Mouse (Mus musculus) activated CD4-positive, CD25-positive, alpha-beta regulatory T cell, adult 4 months (primary cell): ENCODE measurements around the gene Ablim2. TPM values are rescaled to one million over a fixed set of nuclear protein-coding genes. Genes with fewer than 3 reads are reported as not detected.

Experiments
- ATAC-seq: one replicate; pipeline ENCODE4 v1.8.0; 2017
- polyA plus RNA-seq, 2 experiments: library from polyadenylated mRNA; unstranded; fragments of 100-300 nt; shearing (Covaris generic); gene quantifications; one replicate each; pipeline ENCODE4 v1.2.1; 2017

Gene Ablim2
- polyA plus RNA-seq, 2 experiments from 2014 or later, result 1.5 to 1.9 TPM

DNA sequence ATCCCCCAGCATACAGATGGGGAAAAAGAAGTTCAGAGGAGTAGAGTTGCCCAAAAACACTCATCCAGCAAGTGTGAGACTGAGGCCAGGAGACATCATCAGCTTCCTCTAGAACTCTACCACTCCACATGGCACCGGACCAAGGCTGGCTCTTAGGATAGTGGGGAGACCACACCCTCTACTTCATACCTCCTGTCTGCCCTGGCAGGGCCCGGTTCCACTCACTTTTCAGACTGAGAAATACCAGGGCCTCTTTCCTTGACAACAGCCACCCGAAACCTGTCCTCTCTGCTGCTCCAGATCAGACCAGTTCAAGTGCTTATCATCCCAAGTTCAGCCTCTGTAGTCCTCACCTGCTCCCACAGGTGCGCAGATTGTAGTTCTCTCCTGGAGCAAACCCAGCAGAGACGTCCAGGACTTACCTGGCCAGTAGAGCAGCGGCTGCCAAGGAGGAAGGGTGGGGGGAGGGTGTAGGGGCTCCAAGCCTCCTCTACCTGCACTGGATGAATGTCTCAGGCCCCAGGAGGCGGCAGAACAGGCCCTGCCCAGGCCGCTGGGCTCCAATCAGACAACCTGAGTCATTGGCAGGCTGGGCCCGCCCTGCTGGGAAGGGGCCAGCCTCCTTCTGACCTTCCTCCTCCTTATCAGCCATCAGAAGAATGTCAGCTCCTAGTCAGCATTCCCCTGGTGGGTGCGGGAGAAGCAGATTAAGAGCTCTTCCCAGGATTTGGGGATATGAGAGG lies 18.0 kb upstream of the Ablim2 start, which contains the start of gene Sh3tc1:
Gene Sh3tc1 (minus strand): TSS at position 452 of the 743 bp plus-strand sequence.
- no peak for ATAC-seq

DNA sequence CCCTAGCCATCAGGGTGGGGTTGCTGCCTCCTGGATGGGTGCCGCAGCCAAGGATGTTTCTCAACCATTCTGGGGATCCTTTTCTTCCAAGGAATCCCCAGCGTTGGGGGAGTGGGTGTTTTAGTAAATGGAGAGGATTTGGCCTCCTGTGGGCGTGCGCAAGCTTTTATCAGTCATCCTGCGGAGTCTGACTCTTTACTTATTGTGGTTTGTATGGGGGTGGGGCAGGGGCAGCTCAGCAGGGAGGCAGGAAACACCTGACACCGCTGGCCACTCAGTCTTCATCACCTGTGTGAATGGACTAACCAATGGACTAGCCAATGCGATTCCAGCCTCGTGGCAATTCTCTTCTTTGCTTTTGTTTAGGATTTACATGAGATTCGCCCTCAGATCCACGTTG lies 17.0 kb upstream of the Ablim2 start:
- no peak for ATAC-seq

DNA sequence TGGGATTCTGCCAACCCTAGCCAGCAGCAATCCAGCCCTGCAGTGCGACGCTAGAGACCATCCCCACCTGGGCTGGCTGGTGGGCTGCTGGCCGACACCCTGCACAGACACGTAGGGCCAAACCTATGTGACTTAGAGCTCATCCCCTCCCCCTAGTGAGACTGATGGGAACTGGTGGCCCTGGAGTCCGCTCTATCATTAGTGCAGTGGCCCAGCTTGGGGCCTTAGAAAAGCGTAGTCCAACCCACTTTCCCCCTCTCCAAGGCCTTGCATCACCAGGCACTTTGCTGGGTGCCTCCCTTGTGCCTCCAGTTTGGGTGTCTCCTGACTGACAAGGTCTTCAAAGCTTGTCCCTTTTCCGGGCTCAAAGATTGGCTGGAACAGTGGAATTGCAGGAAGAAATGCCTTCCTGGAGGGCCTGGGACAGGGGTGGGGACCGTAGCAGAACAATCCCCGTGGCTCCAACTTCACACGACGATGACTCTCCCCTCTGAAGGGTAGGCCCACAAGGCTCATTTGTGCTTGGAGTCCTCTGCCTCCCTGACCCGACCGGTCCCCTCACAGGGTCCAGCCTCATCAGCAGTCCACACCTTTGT lies 16.4 kb upstream of the Ablim2 start:
- ATAC-seq, result no peak

DNA sequence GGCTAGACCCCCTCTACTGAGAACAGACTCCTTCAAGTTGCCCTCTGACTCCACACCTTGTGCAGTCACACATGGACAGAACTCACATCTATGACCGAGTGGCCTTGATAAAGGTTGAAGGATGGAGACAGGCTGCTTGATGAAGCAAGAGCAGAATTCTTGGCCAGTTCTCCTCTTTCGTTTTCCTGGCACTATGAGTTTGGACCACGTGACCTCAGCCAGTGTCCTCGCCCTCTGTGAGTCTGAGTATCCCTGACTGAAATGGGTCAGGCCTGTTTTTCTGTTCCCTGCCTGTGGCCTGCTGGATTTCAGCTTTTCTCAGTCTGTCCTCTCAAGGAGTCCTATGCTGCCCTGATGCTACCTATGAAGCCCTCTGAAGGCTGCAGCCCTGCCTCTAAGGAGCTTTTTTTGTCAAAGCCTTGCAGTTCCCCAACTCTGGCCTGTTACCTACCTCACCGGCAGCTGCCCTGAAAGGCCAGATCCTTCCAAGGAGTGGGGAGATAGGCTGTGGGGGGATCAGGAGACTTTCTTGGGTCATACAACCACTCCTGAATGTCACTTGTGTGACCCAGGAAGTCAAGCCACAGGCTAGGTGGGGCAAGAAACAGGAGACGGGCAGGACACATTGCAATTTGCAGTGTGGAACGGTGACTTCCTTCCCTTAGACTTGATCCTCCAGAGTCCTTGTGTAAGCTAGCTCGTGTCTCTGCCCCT lies 14.3 kb upstream of the Ablim2 start:
- no peak for ATAC-seq

DNA sequence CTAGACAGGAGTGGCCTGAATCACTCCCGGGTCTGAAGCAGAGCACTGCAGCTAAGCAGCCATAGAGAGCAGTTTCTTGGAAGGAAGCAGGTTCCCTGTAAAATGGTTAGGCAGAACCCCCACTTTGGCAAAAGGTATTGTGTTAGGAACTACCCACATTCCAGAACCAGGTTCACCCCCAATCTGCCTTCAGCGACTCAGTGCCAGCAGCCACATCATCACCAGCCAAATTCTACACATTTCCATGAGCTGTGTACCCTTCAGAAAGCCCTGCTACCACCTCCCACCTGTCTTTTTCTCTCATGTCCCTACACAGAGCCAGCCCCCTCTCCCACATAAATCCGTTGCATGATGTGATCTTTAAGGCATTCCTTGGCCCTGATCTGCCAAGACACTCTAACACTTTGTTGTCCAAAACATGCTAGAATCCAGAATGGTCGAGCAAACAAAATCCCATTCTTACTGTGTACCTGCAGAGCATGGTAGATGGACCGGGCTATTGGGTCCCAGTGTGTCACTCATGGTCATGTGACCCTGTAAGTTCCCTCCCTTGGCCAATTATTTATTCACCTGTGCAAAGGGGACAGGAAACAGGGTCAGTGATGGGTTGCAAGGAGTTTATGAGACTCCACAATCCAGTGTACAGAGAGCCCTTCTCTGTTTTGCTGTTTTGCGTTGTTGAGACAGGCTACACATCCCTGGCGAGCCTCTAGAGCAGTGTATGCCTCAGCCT lies 13.5 kb upstream of the Ablim2 start:
- no peak for ATAC-seq

DNA sequence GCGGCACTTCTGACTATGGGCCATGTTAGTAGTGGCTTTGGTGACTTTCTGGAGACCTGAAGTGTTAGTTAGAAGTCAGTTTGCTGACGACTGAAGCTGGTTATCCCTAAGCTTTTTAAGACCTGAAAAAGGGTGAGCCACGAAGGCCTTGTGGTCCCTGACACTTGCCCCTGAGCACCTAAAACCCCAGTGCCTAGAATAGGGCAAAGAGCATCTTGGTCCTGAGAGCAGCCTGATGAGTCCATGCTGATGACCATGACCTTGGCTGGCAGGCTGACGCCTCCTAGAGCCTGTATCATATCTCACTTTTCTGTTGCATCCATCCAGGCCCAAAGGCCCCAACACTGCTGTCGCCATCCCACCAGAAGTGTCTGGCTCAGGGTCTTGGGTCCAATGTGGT lies 12.3 kb upstream of the Ablim2 start:
- ATAC-seq, result no peak

DNA sequence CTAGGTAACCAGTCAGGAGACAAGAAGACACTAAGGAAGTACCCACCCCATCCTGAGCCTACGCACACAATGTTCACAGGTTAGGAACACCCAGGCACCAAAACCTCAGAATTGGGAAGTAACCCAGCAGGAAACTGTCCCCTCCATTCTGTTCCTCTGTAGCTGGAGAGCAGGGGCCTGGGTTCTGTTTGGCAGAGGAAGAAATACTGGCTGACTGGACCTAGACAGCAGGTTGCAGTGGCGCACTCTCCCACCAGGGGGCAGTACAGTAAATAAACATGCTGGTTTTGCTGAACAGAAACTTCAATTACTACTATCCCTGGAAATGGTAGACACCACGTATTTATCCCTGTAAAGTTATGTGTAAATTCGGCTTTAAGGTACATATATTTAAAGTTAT lies 10.8 kb upstream of the Ablim2 start:
- no peak for ATAC-seq

DNA sequence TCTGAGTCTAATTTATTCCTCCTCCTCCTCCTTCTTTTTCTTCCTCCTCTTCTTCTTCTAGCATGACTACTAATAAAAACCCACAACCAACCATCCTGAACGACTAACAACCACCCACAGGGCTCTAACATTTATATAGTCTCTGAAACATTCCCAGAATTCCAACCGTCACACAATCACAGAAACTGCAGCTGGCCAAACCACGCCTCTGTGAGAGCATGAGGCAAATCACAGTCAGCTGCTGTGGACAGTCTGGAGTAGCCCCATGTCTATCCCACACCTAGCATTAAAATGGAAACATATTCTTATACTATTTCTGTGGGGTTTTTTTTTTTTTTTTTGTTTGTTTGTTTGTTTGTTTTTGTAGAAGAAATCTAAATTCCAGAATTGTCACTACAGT lies 8.3 kb upstream of the Ablim2 start:
- ATAC-seq, result no peak

DNA sequence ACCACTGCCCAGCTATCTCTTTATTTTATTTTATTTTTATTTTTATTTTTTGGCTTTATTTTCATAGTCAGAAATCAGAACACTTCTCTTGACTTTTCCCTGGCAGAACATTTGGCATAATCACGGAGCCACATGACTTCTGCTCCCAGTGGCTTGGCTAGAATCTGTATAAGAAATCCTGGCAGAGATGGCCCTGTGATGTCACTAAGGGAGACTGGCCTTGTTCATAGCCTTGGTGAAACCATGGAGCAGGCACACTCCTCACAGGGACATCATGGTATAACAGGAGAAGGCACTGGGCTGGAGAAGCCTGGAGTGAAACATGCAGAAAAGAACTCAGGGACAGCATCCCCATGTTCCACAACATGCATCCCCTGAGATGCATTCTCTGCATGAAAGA lies 7.7 kb upstream of the Ablim2 start:
- no peak for ATAC-seq

DNA sequence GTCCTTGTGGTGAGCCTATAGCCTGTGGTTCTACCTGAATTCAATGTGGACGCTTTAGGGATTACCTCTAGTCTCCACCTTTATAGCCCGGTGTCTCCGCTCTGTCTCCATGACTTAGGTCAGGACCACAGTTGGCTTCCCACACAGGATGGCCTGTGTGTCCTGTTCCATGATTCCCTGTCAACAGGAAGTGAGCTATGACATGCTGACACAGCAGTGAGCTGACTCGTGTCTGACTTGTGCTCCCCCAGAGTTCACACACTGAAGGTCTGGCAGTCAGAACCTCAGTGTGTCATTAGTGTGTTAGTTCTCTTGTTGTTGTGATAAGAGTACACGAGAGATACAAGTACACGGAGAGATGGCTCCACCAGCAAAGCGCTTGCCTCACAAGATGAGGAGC lies 6.7 kb upstream of the Ablim2 start:
- no peak for ATAC-seq

DNA sequence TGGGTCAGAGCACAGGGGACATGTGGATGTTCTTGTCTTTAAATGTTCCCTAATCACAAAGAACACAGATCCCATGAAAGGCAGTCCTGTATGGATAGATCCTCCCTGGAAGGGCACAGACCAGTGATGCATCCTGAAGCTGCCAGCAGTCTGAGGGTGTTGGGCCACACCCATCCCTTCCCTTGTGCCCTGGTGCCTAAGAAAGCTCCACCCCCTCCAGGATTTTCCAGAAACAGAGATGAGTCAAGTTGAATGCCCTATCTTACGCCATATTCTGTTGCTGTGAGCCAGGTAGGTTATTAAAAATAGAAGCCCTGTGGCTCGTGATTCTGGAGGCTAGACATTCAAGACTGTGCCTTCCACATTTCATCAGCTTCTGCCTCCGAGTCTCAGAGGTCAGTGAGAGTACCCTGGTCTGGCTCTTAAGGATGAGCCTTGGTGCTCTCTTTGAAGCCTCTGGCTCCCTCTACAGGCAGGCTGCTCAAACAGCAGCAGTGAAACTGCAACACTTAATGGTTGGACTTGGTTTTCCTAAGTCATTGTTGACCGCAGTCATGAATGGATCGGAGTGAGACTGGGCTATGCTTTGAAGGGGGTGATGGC lies 2.4 kb upstream of the Ablim2 start:
- no peak for ATAC-seq

DNA sequence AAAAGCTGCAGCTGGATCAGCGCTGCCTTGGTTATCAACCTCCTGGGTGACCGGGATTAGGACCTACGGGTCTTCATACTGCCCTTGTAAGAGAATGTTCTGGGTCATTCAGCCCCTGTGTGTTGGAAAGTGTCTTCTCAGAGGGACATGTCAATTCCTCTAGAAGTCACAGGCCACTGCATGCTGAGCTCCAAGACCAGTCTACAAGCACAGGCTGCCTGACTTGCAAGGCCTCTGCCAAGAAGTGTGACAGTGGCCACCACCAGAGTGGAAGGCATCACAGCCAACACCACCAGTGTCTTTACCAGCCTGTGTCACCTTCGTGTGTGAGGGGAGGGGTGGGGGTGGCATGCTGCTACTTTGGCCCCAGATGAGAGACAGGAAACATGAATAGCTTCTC lies 1.7 kb upstream of the Ablim2 start:
- no peak for ATAC-seq

DNA sequence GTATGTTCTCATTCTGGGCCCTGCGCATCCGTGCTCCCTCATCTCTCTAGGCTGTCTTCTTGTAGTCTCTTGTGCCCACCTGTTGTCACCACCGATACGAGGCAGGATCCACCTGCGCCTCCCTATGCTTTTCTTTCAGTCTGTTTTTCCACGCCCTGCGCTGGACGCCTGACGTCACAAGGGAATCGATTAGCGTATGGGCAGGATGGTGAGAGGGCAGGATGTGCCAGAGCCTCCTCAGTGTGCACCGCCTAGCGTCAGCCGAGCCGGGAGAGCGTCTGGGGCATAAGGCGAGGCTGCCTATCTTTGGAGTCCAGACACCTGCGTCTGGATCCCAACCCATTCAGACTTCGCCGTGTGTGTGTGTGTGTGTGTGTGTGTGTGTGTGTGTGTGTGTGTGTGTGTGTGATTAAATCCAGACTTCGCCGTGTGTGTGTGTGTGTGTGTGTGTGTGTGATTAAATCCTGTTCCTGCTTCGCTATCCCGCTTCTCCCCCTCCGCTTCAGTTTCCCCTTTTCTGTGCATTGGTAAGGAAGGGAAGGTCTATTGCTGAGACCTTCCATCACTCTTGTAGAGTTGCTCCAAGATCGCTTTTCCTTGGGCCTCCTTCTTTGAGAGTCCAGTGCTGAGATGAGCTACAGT lies 562 bp upstream of the Ablim2 start:
- ATAC-seq, result peak; percentile 37

DNA sequence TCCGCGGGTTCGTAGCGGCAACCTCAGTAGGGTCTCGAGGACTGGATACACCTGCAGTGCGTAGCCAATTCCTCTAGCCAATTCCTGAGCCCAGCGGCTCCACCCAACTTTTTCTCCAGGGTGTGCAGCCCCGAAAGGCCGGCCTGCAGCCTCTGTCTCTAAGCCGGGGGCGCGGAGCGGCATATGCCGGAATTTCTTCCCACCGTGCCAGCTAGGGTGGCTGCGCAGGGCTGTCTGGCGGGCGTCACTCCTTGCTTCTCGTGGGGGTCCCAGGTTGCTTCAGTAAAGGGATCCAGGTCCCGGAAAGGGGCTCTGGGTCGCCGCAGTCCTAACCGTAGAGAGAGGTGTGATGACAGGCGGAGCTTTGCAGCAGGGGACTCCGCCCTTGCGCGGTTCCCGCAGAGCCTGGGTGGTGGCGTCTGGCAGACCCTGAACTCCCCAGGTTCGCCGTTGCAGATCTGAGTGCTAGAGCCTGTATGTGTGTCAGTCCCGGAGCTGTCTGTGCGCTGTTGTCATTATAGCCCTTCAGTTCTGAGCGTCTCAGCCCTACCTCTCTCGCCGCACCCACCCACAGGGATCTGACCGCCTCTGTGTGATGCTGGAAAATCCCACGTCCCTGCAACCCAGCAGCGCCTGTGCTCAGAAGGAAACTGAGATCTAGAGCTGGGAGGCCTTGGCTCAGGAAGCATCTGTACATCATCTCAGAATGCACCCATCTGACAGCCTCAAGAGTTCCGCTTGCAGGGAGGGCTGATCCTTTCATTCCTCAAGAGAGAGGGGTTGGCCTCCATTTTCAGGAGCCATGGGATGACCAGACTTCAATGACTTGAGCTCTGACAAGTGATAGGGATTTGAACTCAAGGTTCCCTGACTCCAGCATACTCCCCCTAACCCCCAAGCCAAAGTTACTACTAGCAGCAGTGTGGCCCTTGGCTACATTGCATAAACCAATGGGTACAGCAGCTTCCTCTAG lies 687 bp downstream of the Ablim2 start:
- ATAC-seq, result peak; percentile 12

DNA sequence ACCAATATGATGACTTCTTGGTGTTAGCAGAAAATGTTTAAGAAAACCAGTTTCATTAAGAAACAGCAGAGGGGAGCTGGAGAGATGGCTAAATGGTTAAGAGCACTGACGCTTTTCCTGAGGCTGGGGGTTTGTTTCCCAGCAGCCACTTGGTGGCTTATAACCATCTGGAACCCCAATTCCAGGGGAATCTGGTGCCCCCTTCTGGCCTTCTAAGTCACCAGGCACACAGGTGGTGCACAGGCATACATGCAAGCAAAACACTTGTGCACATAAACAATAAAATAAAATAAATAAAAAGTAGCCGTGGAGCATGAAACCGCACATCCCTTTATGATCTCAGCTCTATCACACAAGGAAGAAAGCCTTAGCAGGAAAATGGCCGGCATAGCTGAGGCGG lies 3.6 kb downstream of the Ablim2 start:
- ATAC-seq, result no peak

DNA sequence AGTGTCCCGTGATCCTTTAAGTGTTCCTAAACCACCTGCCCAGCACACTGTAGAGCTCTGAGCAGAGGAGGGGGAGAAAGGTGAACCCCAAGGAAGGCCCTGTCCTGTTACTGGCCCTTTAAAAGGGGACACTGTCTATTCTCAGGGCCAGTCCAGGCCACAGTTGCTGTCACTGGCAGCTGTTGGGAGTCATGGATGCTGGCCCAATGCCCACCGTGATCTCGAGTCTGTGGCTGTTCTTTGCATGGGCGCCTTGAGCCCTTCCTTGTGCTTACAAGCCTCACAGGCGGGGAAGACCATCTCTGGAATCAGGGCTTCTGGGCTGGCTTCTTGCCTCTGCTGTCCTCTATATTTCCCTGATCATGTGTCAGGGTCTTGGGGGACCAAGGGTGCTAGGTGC lies 4.7 kb downstream of the Ablim2 start:
- no peak for ATAC-seq

DNA sequence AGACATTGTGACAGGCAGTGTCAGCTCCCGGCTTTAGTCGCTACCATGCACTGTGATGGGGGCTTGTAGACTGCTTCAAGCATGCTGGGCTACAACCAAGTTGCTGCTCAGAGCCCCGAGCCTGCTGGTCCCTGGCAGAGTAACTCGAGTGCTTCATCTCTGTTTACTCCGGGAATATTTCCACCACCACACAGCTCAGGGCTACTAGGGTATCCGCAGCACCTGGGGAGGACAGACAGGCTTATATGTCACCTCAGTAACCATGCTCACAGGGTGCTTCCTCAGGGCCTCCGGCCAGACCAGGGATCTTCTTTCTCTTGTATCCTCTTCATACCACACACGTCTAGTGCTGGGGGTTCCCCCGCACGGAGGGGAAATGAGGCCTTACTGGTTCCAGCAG lies 5.2 kb downstream of the Ablim2 start:
- no peak for ATAC-seq

DNA sequence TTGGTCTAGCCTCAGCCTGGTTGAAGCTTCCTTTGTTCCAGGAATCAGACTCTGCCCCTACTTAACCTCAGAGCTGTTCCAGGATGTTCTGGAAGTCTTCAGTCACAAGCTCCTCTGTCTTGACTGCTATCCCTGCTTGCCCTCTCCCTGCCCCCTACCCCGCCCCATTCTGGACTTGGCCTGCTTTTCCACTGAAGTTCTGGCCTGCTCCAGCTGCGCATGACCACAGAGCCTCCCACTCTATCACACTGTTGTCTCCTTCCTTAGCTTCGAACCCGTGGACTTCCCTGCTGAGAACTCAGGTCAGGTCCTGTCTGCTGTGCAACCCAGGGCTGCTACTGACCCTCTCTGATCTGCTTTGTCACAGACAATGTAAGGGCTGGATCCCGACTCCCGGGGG lies 8.2 kb downstream of the Ablim2 start:
- no peak for ATAC-seq

DNA sequence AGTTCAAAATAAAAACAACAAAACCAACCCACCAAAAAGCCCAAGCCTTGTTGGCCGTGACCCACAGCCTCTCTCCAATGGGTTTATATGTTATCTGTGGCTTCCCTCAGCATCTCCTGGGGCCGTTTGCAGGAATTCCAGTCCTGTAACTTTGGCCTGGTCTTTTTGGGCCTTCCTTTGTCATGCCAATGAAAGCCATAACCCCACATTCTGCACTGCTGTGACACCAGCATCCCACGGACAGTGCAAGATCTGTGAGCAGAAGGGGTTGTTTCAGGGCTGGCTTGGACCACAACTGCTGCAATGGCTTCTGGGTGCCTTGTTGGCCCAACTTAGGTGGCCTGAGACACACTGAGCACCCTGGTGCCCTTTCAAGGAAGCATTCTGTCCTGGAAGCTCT lies 10.8 kb downstream of the Ablim2 start:
- ATAC-seq, result no peak

DNA sequence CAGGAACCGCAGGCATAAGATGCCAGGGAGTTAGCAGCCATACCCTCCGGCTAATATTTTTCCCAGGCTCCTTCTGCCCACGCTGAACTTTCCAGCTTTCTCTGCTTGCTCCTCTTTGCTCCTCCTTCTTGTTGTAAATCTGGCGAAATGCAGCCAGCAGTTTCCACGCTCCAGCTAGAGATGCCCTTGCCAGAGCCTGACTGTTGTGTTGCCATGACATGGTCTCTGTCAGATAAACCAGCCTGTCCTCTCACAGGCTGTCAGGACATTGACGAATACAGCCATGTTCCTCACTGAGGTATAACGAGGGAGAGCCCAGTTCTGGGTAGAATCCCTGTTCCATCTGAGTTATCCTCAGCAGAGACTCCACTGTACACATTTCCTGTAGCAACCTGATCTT lies 11.3 kb downstream of the Ablim2 start:
- ATAC-seq, result no peak

DNA sequence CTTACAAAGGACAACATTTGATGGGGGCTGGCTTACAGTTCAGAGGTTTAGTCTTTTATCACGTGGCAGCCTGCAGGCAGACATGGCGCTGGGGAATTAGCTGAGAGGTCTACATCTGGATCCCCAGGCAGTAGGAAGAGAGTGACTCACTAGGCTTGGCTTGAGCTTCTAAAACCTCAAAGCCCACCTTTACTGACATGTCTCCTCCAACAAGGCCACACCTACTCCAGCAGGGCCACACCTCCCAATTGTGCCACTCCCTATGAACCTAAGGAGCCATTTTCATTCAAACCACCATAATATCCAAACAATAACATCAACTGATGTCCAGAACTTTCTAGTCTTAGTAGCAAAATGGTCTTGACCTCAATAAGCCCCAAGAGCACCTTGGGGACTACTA lies 12.6 kb downstream of the Ablim2 start:
- no peak for ATAC-seq
